Mouse (Mus musculus) lung, adult 10 weeks (tissue): ENCODE measurements around the gene Trappc6b. TPM values are rescaled to one million over a fixed set of nuclear protein-coding genes. Genes with fewer than 3 reads are reported as not detected.

Experiments used
- polyA plus RNA-seq: library from polyadenylated mRNA; stranded (reverse); fragments of 350-450 nt; fragmentation: Illumina TruSeq; extraction: RNeasy Lipid Tissue Mini Kit (QIAGEN cat#74804); gene quantifications from one replicate; pipeline ENCODE4 v1.2.3, GENCODE M21; 2014; ENCODE audit warnings: low read depth, low replicate concordance; ENCODE audit not compliant: insufficient read depth

The Trappc6b gene
- polyA plus RNA-seq = 80.2 TPM

DNA sequence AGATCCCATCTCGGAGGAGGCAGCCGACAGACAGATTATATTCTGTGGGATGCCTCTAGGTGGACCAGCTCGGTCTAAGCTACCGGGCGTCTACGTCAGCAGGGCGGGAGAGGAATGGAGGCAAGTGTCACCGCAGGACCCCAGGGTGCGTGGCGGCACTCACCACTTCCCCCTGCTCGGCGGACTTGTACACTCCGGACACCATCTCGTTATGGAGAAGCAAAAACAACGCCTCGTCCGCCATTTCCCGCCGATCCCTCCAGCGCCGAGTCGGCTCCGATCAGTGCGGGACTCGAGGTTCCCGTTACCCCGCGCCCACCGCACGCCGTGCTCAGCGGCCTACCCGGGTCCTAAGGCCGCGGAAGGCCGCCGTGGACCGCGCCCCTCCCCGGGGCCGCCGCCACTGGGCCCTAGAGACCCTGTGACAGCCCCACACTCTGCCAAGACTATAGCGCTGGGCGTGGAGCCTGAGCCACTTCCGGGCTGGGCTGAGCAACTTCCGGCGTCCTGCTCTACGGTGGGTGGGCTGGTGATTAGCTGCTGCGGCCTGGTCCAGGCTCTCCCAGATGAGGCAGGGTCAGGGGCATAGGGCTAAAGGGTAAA is at the start of gene Trappc6b:
Trappc6b (minus strand) TSS at position 480 of the 603 bp plus-strand sequence.

DNA sequence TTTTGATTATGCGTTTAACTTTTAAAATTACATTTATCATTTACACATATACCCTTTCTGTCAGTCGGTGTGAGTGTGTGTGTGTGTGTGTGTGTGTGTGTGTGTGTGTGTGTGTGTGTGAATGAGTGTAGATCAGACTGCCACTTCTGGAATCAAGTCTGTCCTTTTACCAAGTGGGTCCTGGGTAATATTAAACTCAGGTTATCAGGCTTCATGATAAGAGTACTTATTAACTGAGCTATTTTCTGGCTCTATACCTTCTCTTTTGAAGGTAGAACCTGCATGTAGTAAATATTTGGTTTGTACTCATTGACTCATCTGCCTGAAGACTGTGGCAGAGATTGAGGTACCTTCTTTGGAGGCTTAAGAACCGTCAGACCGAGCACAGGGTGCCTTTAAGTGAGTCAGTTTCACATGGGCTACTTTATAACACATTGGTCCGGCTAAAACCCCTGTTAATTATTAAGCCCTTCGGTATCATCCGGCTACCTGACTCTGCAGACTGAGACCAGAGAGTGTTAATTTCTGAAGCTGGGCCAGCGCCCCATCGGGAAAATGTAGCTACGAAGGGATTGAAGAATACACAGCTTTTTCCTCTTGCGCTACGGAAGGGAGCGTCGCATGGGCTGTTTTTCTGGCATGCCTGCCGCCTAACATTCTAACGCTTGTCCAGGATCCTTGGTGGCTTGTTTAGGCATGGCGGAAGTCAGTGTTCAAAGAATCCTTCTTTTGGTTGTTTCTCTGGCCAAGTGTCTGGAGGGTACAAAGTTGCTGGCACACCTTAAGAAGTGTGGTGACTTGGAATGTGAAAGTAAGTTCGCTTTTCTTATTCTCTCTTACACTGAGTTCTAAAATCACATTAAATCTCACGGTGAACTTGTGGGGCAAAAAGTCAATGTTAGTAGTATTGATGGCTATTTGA is 34.1 kb upstream of the Trappc6b start, which contains the start of gene Mia2:
Mia2 (plus strand) TSS at position 696 of the 922 bp plus-strand sequence.

GRCm38 (mm10) chr12:59066448-59067077 is 5.3 kb upstream of the Trappc6b start, which contains the start of gene Pnn:
TSS of gene Pnn (plus strand) at chr12:59066884.

DNA sequence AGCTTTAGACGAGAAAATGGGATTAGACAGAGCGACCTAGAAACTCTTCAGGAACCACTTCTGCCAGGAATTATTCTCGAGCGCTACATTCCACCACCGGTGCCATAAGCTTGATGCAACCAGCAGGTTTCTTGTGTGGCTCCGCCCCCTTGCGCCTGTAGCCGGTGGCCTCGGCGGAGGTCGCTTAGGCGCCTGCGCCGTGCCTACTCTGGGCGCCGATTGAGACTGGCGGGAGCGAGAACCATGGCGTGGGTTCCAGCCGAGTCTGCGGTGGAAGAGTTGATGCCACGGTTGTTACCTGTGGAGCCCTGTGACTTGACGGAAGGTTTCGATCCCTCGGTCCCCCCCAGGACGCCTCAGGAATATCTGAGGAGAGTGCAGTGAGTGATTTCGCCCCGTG is 48.0 kb downstream of the Trappc6b start, which contains the start of gene Gemin2:
Gemin2 (plus strand) TSS at position 160 of the 400 bp plus-strand sequence.

GRCm38 (mm10) chr12:59011844-59012709 is 49.2 kb downstream of the Trappc6b start, which contains the start of gene Sec23a:
TSS of gene Sec23a (minus strand) at chr12:59012017.

Other genes starting within 250 kb of the Trappc6b start
- gene Sec23a, start 49.5 kb downstream of the Trappc6b start, polyA plus RNA-seq = 10.3 TPM
- 9.3 TPM for gene Gemin2, start 48.1 kb downstream of the Trappc6b start, polyA plus RNA-seq
- gene Pnn, start 5.4 kb upstream of the Trappc6b start, polyA plus RNA-seq = 16.6 TPM
- 39.9 TPM for gene Mia2, start 34.3 kb upstream of the Trappc6b start, polyA plus RNA-seq
- 12.3 TPM for gene Fbxo33, start 158.3 kb upstream of the Trappc6b start, polyA plus RNA-seq